Mouse (Mus musculus) ES-Bruce4 (cell line): ENCODE measurements around the gene Fam160b1. TPM values are rescaled to one million over a fixed set of nuclear protein-coding genes. Genes with fewer than 3 reads are reported as not detected.

Experiments
- H3K27ac ChIP-seq: 2 replicates; pipeline ENCODE4 v1.5.1; 2012; ENCODE audit warnings: low read length, inconsistent platforms; ENCODE audit not compliant: insufficient read depth
- H3K27me3 ChIP-seq: 2 replicates; pipeline ENCODE4 v1.6.1; 2012; ENCODE audit warnings: mild to moderate bottlenecking, low read length, inconsistent platforms; ENCODE audit not compliant: control insufficient read depth, poor library complexity, insufficient read depth, severe bottlenecking
- H3K36me3 ChIP-seq: 2 replicates; pipeline ENCODE4 v1.6.1; 2012; ENCODE audit warnings: inconsistent platforms, mild to moderate bottlenecking, low read length, moderate library complexity; ENCODE audit not compliant: control insufficient read depth, poor library complexity, insufficient read depth, severe bottlenecking
- H3K4me1 ChIP-seq: one replicate; pipeline ENCODE4 v1.8.1; 2011; ENCODE audit warnings: low read length; ENCODE audit not compliant: control insufficient read depth, insufficient read depth
- H3K4me3 ChIP-seq: 2 replicates; pipeline ENCODE4 v1.5.1; 2011; ENCODE audit warnings: low read depth, mild to moderate bottlenecking, low read length
- H3K9ac ChIP-seq: 2 replicates; pipeline ENCODE4 v1.6.1; 2012; ENCODE audit warnings: low read depth, mild to moderate bottlenecking, inconsistent platforms; ENCODE audit not compliant: poor library complexity, severe bottlenecking
- H3K9me3 ChIP-seq: replicated peaks from 2 replicates; pipeline ENCODE4 v1.6.1; 2012; ENCODE audit warnings: mild to moderate bottlenecking, low read length, inconsistent platforms; ENCODE audit not compliant: control insufficient read depth, poor library complexity, insufficient read depth, severe bottlenecking
- CTCF ChIP-seq: IDR thresholded peaks from one replicate; pipeline ENCODE4 v1.8.1; 2011; ENCODE audit warnings: low read depth, low read length
- EP300 ChIP-seq: IDR thresholded peaks from 2 replicates; pipeline ENCODE4 v1.6.1; 2011; ENCODE audit warnings: low read depth, low read length; ENCODE audit not compliant: insufficient read depth
- POLR2A ChIP-seq: IDR thresholded peaks from one replicate; pipeline ENCODE4 v1.8.1; 2011; ENCODE audit warnings: low read length; ENCODE audit not compliant: insufficient read depth
- polyA plus RNA-seq: library from polyadenylated mRNA; stranded (reverse); fragments of >200 nt; gene quantifications from 2 replicates; pipeline ENCODE4 v1.2.4, GENCODE M21; 2011; ENCODE audit warnings: low read depth; ENCODE audit not compliant: missing spikeins, insufficient read depth, insufficient read length

The Fam160b1 gene
- polyA plus RNA-seq, 1 experiment, result 26.1 TPM

DNA sequence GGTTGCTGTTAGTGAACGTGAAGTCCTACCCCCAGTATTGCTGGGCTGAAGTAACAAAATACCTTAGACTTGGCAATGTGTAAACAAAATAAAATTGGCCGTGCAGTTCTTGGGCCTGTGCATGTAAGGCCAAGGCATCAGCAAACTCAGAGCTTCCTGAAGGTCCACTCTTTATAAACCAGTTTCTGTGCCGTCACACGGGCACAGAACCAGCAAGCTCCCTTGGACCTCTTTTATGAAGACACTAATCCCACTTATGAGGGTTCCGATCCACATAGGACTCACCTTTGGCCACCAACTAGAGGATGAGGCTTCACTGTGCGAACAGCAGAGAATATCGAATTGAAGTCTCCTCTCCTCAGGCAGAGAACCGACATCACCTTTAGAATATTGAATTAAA is 66.4 kb downstream of the Fam160b1 start:
- no peak for TF ChIP-seq CTCF
- Histone ChIP-seq H3K27me3 (no peaks in the 10 kb centered on the region), H3K36me3 (no peaks in the 10 kb centered on the region), H3K9me3 (no peaks in the 10 kb centered on the region), H3K27ac (no peak overlapping the region), H3K9ac (no peak overlapping the region), H3K4me1 (no peaks in the 10 kb centered on the region), H3K4me3 (no peak overlapping the region)

GRCm38 (mm10) chr19:57427756-57428438 is 67.4 kb downstream of the Fam160b1 start:
- Histone ChIP-seq H3K4me3 (no peak overlapping the region), H3K9ac (no peak overlapping the region), H3K27me3 (no peaks in the 10 kb centered on the region), H3K9me3 (no peaks in the 10 kb centered on the region), H3K36me3 (no peaks in the 10 kb centered on the region), H3K27ac (no peak overlapping the region), H3K4me1 (no peaks in the 10 kb centered on the region)
- TF ChIP-seq POLR2A, result no peak
- TF ChIP-seq CTCF, result no peak
- TF ChIP-seq EP300, result no peak

DNA sequence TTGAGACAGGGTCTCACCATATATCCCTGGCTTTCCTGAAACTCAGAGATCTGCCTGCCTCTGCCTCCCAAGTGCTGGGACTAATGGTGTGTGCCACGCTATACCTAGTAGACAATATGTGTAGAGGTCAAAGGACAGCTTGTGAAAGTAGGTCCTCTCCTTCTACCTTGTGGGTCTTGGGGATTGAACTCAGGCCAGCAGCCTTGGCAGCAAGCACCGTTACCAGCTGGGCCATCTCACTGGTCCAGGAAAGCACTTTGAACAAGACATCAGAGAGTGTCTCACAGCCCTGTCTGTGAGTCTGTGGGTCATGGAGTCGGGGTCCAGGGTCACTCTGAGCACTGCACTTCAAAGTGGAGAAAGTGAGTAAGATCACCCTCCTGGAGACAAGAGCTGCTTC is 68.2 kb downstream of the Fam160b1 start:
- no peaks in the 10 kb centered on the region for H3K27me3 ChIP-seq
- H3K4me3 ChIP-seq, result no peak overlapping the region
- H3K9ac ChIP-seq, result no peak overlapping the region
- H3K27ac ChIP-seq, result no peak overlapping the region
- no peak for TF ChIP-seq EP300
- TF ChIP-seq POLR2A, result no peak
- TF ChIP-seq CTCF, result no peak
- H3K4me1 ChIP-seq, result no peaks in the 10 kb centered on the region
- no peaks in the 10 kb centered on the region for H3K9me3 ChIP-seq
- no peaks in the 10 kb centered on the region for H3K36me3 ChIP-seq

GRCm38 (mm10) chr19:57429926-57430325 is 69.4 kb downstream of the Fam160b1 start:
- Histone ChIP-seq H3K4me3 (no peak overlapping the region), H3K9ac (no peak overlapping the region), H3K4me1 (no peaks in the 10 kb centered on the region), H3K27ac (no peak overlapping the region), H3K27me3 (no peaks in the 10 kb centered on the region), H3K9me3 (no peaks in the 10 kb centered on the region), H3K36me3 (no peaks in the 10 kb centered on the region)
- TF ChIP-seq CTCF (no peak), POLR2A (no peak), EP300 (no peak)

DNA sequence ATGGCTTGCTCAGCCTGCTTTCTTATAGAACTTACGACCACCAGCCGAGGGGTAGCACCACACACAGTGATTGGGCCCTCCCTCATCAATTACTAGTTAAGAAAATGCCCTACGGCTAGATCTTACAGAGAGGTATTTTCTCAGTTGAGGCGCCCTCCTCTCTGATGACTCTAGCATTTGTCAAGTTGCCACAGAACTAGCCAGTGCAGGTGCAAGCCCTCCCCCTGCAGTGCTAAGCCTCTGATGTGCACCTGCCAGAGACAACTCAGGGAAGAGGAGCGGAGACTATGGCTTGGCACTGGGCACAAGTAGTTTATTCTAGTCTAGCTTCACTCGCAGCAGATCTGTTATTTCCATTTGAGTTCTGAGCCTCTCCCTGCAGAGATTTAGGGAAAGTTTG is 71.0 kb downstream of the Fam160b1 start:
- Histone ChIP-seq H3K9me3 (no peaks in the 10 kb centered on the region), H3K36me3 (no peaks in the 10 kb centered on the region), H3K4me3 (no peak overlapping the region), H3K27ac (no peak overlapping the region), H3K27me3 (no peaks in the 10 kb centered on the region; the same call in 1 of the 2 replicates), H3K4me1 (no peaks in the 10 kb centered on the region), H3K9ac (no peak overlapping the region)
- no peak for TF ChIP-seq CTCF
- no peak for TF ChIP-seq POLR2A
- no peak for TF ChIP-seq EP300

- TF ChIP-seq POLR2A (no peak), CTCF (no peak), EP300 (no peak)
- no peak overlapping the region for H3K9ac ChIP-seq
- H3K9me3 ChIP-seq, result no peaks in the 10 kb centered on the region
These were observed 73.5 kb downstream of the Fam160b1 start for GRCm38 (mm10) chr19:57434024-57434423.

More at GRCm38 (mm10) chr19:57434024-57434423, 73.5 kb downstream of the Fam160b1 start:
- H3K4me3 ChIP-seq, result no peak overlapping the region
- H3K27ac ChIP-seq, result no peak overlapping the region
- H3K36me3 ChIP-seq, result no peaks in the 10 kb centered on the region
- H3K4me1 ChIP-seq, result no peaks in the 10 kb centered on the region
- H3K27me3 ChIP-seq, result no peaks in the 10 kb centered on the region; the same call in 1 of the 2 replicates
